Mouse (Mus musculus) liver, embryonic 11.5 days (tissue): ENCODE measurements around the gene Slc6a16. TPM values are rescaled to one million over a fixed set of nuclear protein-coding genes. Genes with fewer than 3 reads are reported as not detected.
A peak's percentile ranks its signal among the peaks of the same experiment; 100 is the strongest.

Experiments
- ATAC-seq: fragments of 200-750 bp; cut with Nextera tagmentation; replicated peaks from 2 replicates; pipeline ENCODE4 v1.8.0; 2017; ENCODE audit warnings: moderate number of reproducible peaks, mild to moderate bottlenecking, moderate TSS enrichment, moderate library complexity; ENCODE audit not compliant: low FRiP score
- DNase-seq: peaks from one replicate; pipeline ENCODE4 v3.0.0-alpha.2; 2017; ENCODE audit warnings: low spot score
- H3K27ac ChIP-seq: fragments of 300-500 bp; sonication (generic); 2 replicates; pipeline ENCODE4 v1.5.1; 2014; ENCODE audit warnings: mild to moderate bottlenecking, low read depth, low read length, control low read depth
- H3K27me3 ChIP-seq: fragments of 300-500 bp; sonication (generic); replicated peaks from 2 replicates; pipeline ENCODE4 v1.6.1; 2014; ENCODE audit warnings: low read length, mixed read lengths; ENCODE audit not compliant: control insufficient read depth, insufficient read depth
- H3K36me3 ChIP-seq: fragments of 300-500 bp; sonication (generic); 2 replicates; pipeline ENCODE4 v1.6.1; 2014; ENCODE audit warnings: mild to moderate bottlenecking, low read length, moderate library complexity, mixed read lengths; ENCODE audit not compliant: control insufficient read depth, insufficient read depth
- H3K4me1 ChIP-seq: fragments of 300-500 bp; sonication (generic); replicated peaks from 2 replicates; pipeline ENCODE4 v1.6.1; 2014; ENCODE audit warnings: low read length, mixed read lengths; ENCODE audit not compliant: control insufficient read depth, insufficient read depth
- H3K4me2 ChIP-seq: fragments of 300-500 bp; sonication (generic); 2 replicates; pipeline ENCODE4 v1.6.1; 2014; ENCODE audit warnings: mild to moderate bottlenecking, control low read depth, moderate library complexity
- H3K4me3 ChIP-seq: fragments of 300-500 bp; sonication (generic); 2 replicates; pipeline ENCODE4 v1.5.1; 2014; ENCODE audit warnings: low read depth, low read length, control low read depth
- H3K9ac ChIP-seq: fragments of 300-500 bp; sonication (generic); 2 replicates; pipeline ENCODE4 v1.6.1; 2014; ENCODE audit warnings: low read depth, low read length, control low read depth
- H3K9me3 ChIP-seq: fragments of 300-500 bp; sonication (generic); 2 replicates; pipeline ENCODE4 v1.6.1; 2016; ENCODE audit warnings: low read length, inconsistent platforms, mixed read lengths; ENCODE audit not compliant: control insufficient read depth
- WGBS: fragments of 180-500 bp; shearing (Covaris S2); extraction: QIAGEN DNeasy Blood & Tissue Kit; methylation state at CpG from one replicate; pipeline ENCODE4 v1.1.7; 2014; 5-methylcytosine and 5-hydroxymethylcytosine counted together
- polyA plus RNA-seq: library from polyadenylated mRNA; unstranded; fragments of >200 nt; fragmentation: Nextera tagmentation; extraction: Ambion mirVana; gene quantifications from 2 replicates; pipeline ENCODE4 v1.2.1, GENCODE M21; 2014

The Slc6a16 gene
- polyA plus RNA-seq = 0.19 TPM in 1 of 2 replicates, not detected in the other

- Histone ChIP-seq H3K36me3 (no peaks in the 10 kb centered on the region), H3K27ac (no peak within 1 kb of the TSS), H3K4me2 (peak within 1 kb of the TSS; percentile 44), H3K4me1 (peaks cover 10% of the 10 kb centered on the region), H3K9ac (no peak within 1 kb of the TSS), H3K9me3 (no peaks in the 10 kb centered on the region), H3K27me3 (peaks cover 8% of the 10 kb centered on the region), H3K4me3 (peak within 1 kb of the TSS; percentile 18; the same call in 1 of the 2 replicates)
- 36% methylated on average over 53 of the region's 53 CpGs for WGBS
- no peak for DNase-seq
- no peak for ATAC-seq
Measured at GRCm38 (mm10) chr7:45240633-45241388, at the start of gene Slc6a16. TSS of gene Slc6a16 (plus strand) at chr7:45241085.

GRCm38 (mm10) chr7:45191161-45191560 is 49.7 kb upstream of the Slc6a16 start:
- H3K4me3 ChIP-seq = no peak overlapping the region
- H3K36me3 ChIP-seq = no peaks in the 10 kb centered on the region
- 47% methylated on average over 2 of the region's 2 CpGs for WGBS
- no peak overlapping the region for H3K9ac ChIP-seq
- H3K4me1 ChIP-seq = no peaks in the 10 kb centered on the region
- H3K27ac ChIP-seq = no peak overlapping the region
- H3K4me2 ChIP-seq = no peak overlapping the region
- ATAC-seq (no peak), DNase-seq (no peak)
- no peaks in the 10 kb centered on the region for H3K9me3 ChIP-seq
- H3K27me3 ChIP-seq = peaks cover 70% of the 10 kb centered on the region

- Histone ChIP-seq H3K4me3 (no peak overlapping the region), H3K9me3 (no peaks in the 10 kb centered on the region), H3K36me3 (no peaks in the 10 kb centered on the region), H3K27me3 (peaks cover 65% of the 10 kb centered on the region), H3K27ac (no peak overlapping the region), H3K4me1 (no peaks in the 10 kb centered on the region), H3K4me2 (no peak overlapping the region), H3K9ac (no peak overlapping the region)
- 21% methylated on average over 8 of the region's 8 CpGs for whole genome bisulfite sequencing
- ATAC-seq (no peak), DNase-seq (no peak)
Measured at GRCm38 (mm10) chr7:45191803-45192363, 49.0 kb upstream of the Slc6a16 start.

GRCm38 (mm10) chr7:45192585-45193310 is 48.1 kb upstream of the Slc6a16 start:
- no peak overlapping the region for H3K4me2 ChIP-seq
- H3K4me3 ChIP-seq = no peak overlapping the region
- DNase-seq = no peak
- H3K9me3 ChIP-seq = no peaks in the 10 kb centered on the region
- H3K27ac ChIP-seq = no peak overlapping the region
- peaks cover 61% of the 10 kb centered on the region for H3K27me3 ChIP-seq
- H3K9ac ChIP-seq = no peak overlapping the region
- no peak for ATAC-seq
- H3K36me3 ChIP-seq = no peaks in the 10 kb centered on the region
- H3K4me1 ChIP-seq = no peaks in the 10 kb centered on the region
- WGBS = 75% methylated on average over 7 of the region's 7 CpGs

GRCm38 (mm10) chr7:45193406-45193805 is 47.5 kb upstream of the Slc6a16 start:
- H3K36me3 ChIP-seq = no peaks in the 10 kb centered on the region
- DNase-seq (no peak), ATAC-seq (no peak)
- no peaks in the 10 kb centered on the region for H3K4me1 ChIP-seq
- no peaks in the 10 kb centered on the region for H3K9me3 ChIP-seq
- no peak overlapping the region for H3K27ac ChIP-seq
- no peak overlapping the region for H3K9ac ChIP-seq
- no peak overlapping the region for H3K4me2 ChIP-seq
- 57% methylated on average over 5 of the region's 5 CpGs for WGBS
- H3K27me3 ChIP-seq = peaks cover 54% of the 10 kb centered on the region
- no peak overlapping the region for H3K4me3 ChIP-seq

- ATAC-seq (no peak), DNase-seq (no peak)
- H3K9ac ChIP-seq = no peak overlapping the region
- H3K27ac ChIP-seq = no peak overlapping the region
- peaks cover 47% of the 10 kb centered on the region for H3K27me3 ChIP-seq
- no peaks in the 10 kb centered on the region for H3K4me1 ChIP-seq
- 67% methylated on average over 17 of the region's 17 CpGs for WGBS
- H3K36me3 ChIP-seq = no peaks in the 10 kb centered on the region
- no peaks in the 10 kb centered on the region for H3K9me3 ChIP-seq
- H3K4me3 ChIP-seq = no peak overlapping the region
- H3K4me2 ChIP-seq = no peak overlapping the region
Measured at GRCm38 (mm10) chr7:45193871-45194785, 46.8 kb upstream of the Slc6a16 start.

- Histone ChIP-seq H3K36me3 (no peaks in the 10 kb centered on the region), H3K27me3 (peaks cover 40% of the 10 kb centered on the region), H3K4me3 (no peak overlapping the region), H3K27ac (no peak overlapping the region), H3K4me1 (no peaks in the 10 kb centered on the region), H3K9me3 (no peaks in the 10 kb centered on the region), H3K4me2 (no peak overlapping the region), H3K9ac (no peak overlapping the region)
- no peak for DNase-seq
- WGBS = 60% methylated on average over 13 of the region's 13 CpGs
- no peak for ATAC-seq
Measured at GRCm38 (mm10) chr7:45195341-45196175, 45.3 kb upstream of the Slc6a16 start.
